Mouse (Mus musculus) cerebellum, adult 2 months (tissue): ENCODE results near the gene Gcnt2.

Source experiments
- CTCF ChIP-seq: fragments of 200-500 bp; IDR thresholded peaks from 2 replicates; pipeline ENCODE4 v1.5.1; 2011; ENCODE audit warnings: low read depth, mild to moderate bottlenecking, control low read depth, low read length, moderate library complexity, borderline replicate concordance; ENCODE audit not compliant: insufficient read depth
- POLR2A ChIP-seq: fragments of 200-500 bp; IDR thresholded peaks from 2 replicates; pipeline ENCODE4 v1.6.1; 2011; ENCODE audit warnings: low read length, control low read depth, borderline replicate concordance; ENCODE audit not compliant: insufficient read depth

DNA sequence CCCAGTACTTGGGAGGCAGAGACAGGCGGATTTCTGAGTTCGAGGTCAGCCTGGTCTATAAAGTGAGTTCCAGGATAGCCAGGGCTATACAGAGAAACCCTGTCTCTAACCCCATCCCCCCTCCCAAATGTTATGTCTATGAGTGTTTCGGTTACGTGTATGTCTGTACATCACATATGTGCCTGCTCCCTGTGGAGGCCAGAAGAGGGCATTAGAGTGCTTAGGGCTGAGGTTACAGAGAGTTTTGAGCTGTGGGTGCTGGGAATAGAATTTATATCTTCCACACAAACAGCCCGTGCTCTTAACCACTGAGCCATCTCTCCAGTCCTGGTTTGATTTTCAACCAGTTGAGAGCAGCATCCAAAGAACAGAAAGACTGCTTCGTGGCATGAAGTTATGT, 50.5 kb downstream of the Gcnt2 start:
- no peak for TF ChIP-seq CTCF
- TF ChIP-seq POLR2A: no peak
